Mouse (Mus musculus): ENCODE results near the gene Zer1.
"Not testable (repeated sequence)": the region's sequence is repeated elsewhere in the genome, so short reads cannot be mapped to it uniquely, and the experiment has no call there.

Zer1 gene

GRCm38 (mm10) chr2:30124472-30125274, at the start of gene Zer1:
Gene Zer1, minus strand, starts transcription at chr2:30124585.
- peak; percentile 89 to 91 for DNase-seq (ENCODE audit: low spot score in 2 of 2)

- no peak for DNase-seq (ENCODE audit: low spot score in 2 of 2)
Measured at GRCm38 (mm10) chr2:30173541-30174240, 49.3 kb upstream of the Zer1 start.

GRCm38 (mm10) chr2:30171997-30172382, 47.6 kb upstream of the Zer1 start:
- no peak for DNase-seq (ENCODE audit: low spot score in 2 of 2)

- peak; percentile 82 to 84 for DNase-seq (ENCODE audit: low spot score in 2 of 2)
Measured at GRCm38 (mm10) chr2:30171371-30171996, 47.1 kb upstream of the Zer1 start, which contains the start of gene Endog. Gene Endog, plus strand, starts transcription at chr2:30171493.

GRCm38 (mm10) chr2:30166677-30167076, 42.3 kb upstream of the Zer1 start:
- DNase-seq (ENCODE audit: low spot score in 2 of 2): no peak

GRCm38 (mm10) chr2:30164340-30164932, 40.1 kb upstream of the Zer1 start:
- no peak for DNase-seq (ENCODE audit: low spot score in 2 of 2)

GRCm38 (mm10) chr2:30161809-30162208, 37.4 kb upstream of the Zer1 start:
- no peak for DNase-seq (ENCODE audit: low spot score in 2 of 2)

GRCm38 (mm10) chr2:30159871-30160270, 35.5 kb upstream of the Zer1 start:
- not testable (repeated sequence) for DNase-seq (ENCODE audit: low spot score in 2 of 2)

- DNase-seq (ENCODE audit: low spot score in 2 of 2): no peak
Measured at GRCm38 (mm10) chr2:30152616-30153015, 28.2 kb upstream of the Zer1 start.

GRCm38 (mm10) chr2:30151840-30152239, 27.5 kb upstream of the Zer1 start:
- DNase-seq (ENCODE audit: low spot score in 2 of 2): no peak

- no peak for DNase-seq (ENCODE audit: low spot score in 2 of 2)
Measured at GRCm38 (mm10) chr2:30147466-30147865, 23.1 kb upstream of the Zer1 start.

GRCm38 (mm10) chr2:30144436-30144835, 20.1 kb upstream of the Zer1 start:
- no peak for DNase-seq (ENCODE audit: low spot score in 2 of 2)

GRCm38 (mm10) chr2:30140021-30140420, 15.6 kb upstream of the Zer1 start:
- DNase-seq (ENCODE audit: low spot score in 2 of 2): not testable (repeated sequence)

- no peak for DNase-seq (ENCODE audit: low spot score in 2 of 2)
Measured at GRCm38 (mm10) chr2:30136458-30136857, 12.1 kb upstream of the Zer1 start.

- DNase-seq (ENCODE audit: low spot score in 2 of 2): no peak
Measured at GRCm38 (mm10) chr2:30134928-30135620, 10.7 kb upstream of the Zer1 start.

- no peak for DNase-seq (ENCODE audit: low spot score in 2 of 2)
Measured at GRCm38 (mm10) chr2:30134378-30134711, 10.0 kb upstream of the Zer1 start.

GRCm38 (mm10) chr2:30133613-30134377, 9.4 kb upstream of the Zer1 start, which contains the start of gene Tbc1d13:
Gene Tbc1d13, plus strand, starts transcription at chr2:30133746.
- peak; percentile 94 to 98 for DNase-seq (ENCODE audit: low spot score in 2 of 2)

GRCm38 (mm10) chr2:30132801-30133612, 8.6 kb upstream of the Zer1 start:
- DNase-seq (ENCODE audit: low spot score in 2 of 2): no peak

- not testable (repeated sequence) for DNase-seq (ENCODE audit: low spot score in 2 of 2)
Measured at GRCm38 (mm10) chr2:30131240-30131639, 6.9 kb upstream of the Zer1 start.

GRCm38 (mm10) chr2:30130156-30130555, 5.8 kb upstream of the Zer1 start:
- no peak for DNase-seq (ENCODE audit: low spot score in 2 of 2)

Measured in frontal cortex, postnatal 14 days (tissue).